Mouse (Mus musculus): ENCODE measurements around the gene Icosl.
"Not testable (repeated sequence)": the region's sequence is repeated elsewhere in the genome, so short reads cannot be mapped to it uniquely, and the experiment has no call there.

DNA sequence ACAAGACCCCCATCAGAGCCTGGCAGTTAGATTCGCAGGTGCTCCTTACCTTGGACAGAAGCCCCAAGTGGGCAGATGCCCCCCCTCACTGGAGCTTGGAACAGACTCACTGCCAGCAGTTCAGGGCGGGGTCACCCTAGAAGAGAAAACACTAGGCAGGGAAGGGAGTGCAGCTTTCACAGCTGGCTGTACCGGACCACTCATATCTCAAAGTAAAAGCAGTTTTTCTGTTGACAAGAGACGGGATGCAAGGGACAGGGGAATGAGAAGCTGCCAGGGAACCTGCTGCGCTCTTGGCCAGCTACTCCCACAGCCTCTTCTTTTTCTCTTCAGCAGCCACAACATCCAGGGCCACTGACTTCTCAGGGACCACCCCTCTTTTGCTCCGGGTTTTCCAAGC lies 55.0 kb downstream of the Icosl start:
- not testable (repeated sequence) for TF ChIP-seq TBP (conservative IDR thresholded peaks at IDR 0.05; ENCODE audit: low read depth, low read length); RAD21 (IDR thresholded peaks at IDR 0.05; ENCODE audit: low read depth, low read length); ZNF384 (IDR thresholded peaks at IDR 0.05; ENCODE audit: low read depth, low read length); CTCF (conservative IDR thresholded peaks at IDR 0.05 in 1 of 2, IDR thresholded peaks at IDR 0.05 in 1 of 2; ENCODE audit: low read depth in 2 of 2, low read length in 2 of 2); USF1 (IDR thresholded peaks at IDR 0.05; ENCODE audit: low read depth, low read length); JUN (IDR thresholded peaks at IDR 0.05; ENCODE audit: insufficient read depth, low read depth, low read length); POLR2A (IDR thresholded peaks at IDR 0.05; ENCODE audit: low read depth, low read length); ETS1 (conservative IDR thresholded peaks at IDR 0.05; ENCODE audit: low read depth, low read length); MAZ (IDR thresholded peaks at IDR 0.05; ENCODE audit: low read depth, low read length); EP300 (IDR thresholded peaks at IDR 0.05; ENCODE audit: low read length); E2F4 (IDR thresholded peaks at IDR 0.05; ENCODE audit: insufficient replicate concordance, low read depth, low read length); NRF1 (IDR thresholded peaks at IDR 0.05; ENCODE audit: low read depth, low read length)

Data from CH12.LX (cell line).